Mouse (Mus musculus) midbrain, embryonic 12.5 days (tissue): ENCODE results near the gene 2210016L21Rik. TPM values are rescaled to one million over a fixed set of nuclear protein-coding genes. Genes with fewer than 3 reads are reported as not detected.
"Not testable (repeated sequence)": the region's sequence is repeated elsewhere in the genome, so short reads cannot be mapped to it uniquely, and the experiment has no call there.

Experiments
- ATAC-seq: fragments of 200-750 bp; cut with Nextera tagmentation; 2 replicates; pipeline ENCODE4 v1.8.0; 2017; ENCODE audit warnings: low read depth, moderate TSS enrichment, moderate library complexity; ENCODE audit not compliant: low FRiP score
- H3K27ac ChIP-seq: fragments of 300-500 bp; sonication (generic); replicated peaks from 2 replicates; pipeline ENCODE4 v1.5.1; 2016; ENCODE audit warnings: mild to moderate bottlenecking
- H3K27me3 ChIP-seq: fragments of 300-500 bp; sonication (generic); 2 replicates; pipeline ENCODE4 v1.6.1; 2016; ENCODE audit warnings: mild to moderate bottlenecking
- H3K36me3 ChIP-seq: fragments of 300-500 bp; sonication (generic); 2 replicates; pipeline ENCODE4 v1.6.1; 2016
- H3K4me1 ChIP-seq: fragments of 300-500 bp; sonication (generic); 2 replicates; pipeline ENCODE4 v1.6.1; 2016
- H3K4me2 ChIP-seq: fragments of 300-500 bp; sonication (generic); replicated peaks from 2 replicates; pipeline ENCODE4 v1.6.1; 2016; ENCODE audit warnings: mild to moderate bottlenecking, moderate library complexity
- H3K4me3 ChIP-seq: fragments of 300-500 bp; sonication (generic); 2 replicates; pipeline ENCODE4 v1.5.1; 2016; ENCODE audit warnings: mild to moderate bottlenecking
- H3K9ac ChIP-seq: fragments of 300-500 bp; sonication (generic); replicated peaks from 2 replicates; pipeline ENCODE4 v1.6.1; 2016; ENCODE audit warnings: mild to moderate bottlenecking, moderate library complexity
- H3K9me3 ChIP-seq: fragments of 300-500 bp; sonication (generic); 2 replicates; pipeline ENCODE4 v1.6.1; 2016; ENCODE audit warnings: mild to moderate bottlenecking
- WGBS: fragments of 180-500 bp; shearing (Covaris S2); methylation state at CpG from one replicate; pipeline ENCODE4 v1.1.7; 2016; 5-methylcytosine and 5-hydroxymethylcytosine counted together
- polyA plus RNA-seq: library from polyadenylated mRNA; unstranded; fragments of >200 nt; fragmentation: Nextera tagmentation; extraction: Ambion mirVana; gene quantifications from 2 replicates; pipeline ENCODE4 v1.2.1, GENCODE M21; 2016

Gene 2210016L21Rik
- polyA plus RNA-seq, 1 experiment from 2014 or later, result 62.9 TPM

GRCm38 (mm10) chr5:114917357-114917756 lies 24.6 kb upstream of the 2210016L21Rik start:
- H3K27me3 ChIP-seq, result not testable (repeated sequence)

GRCm38 (mm10) chr5:114921551-114922365 lies 20.2 kb upstream of the 2210016L21Rik start:
- Histone ChIP-seq H3K9me3 (no peaks in the 10 kb centered on the region), H3K27me3 (no peaks in the 10 kb centered on the region), H3K4me3 (no peak overlapping the region), H3K27ac (no peak overlapping the region), H3K9ac (no peak overlapping the region), H3K36me3 (no peaks in the 10 kb centered on the region), H3K4me1 (no peaks in the 10 kb centered on the region; the same call in 1 of the 2 replicates), H3K4me2 (no peak overlapping the region)
- WGBS, result 83% methylated on average over 19 of the region's 19 CpGs
- no peak for ATAC-seq

More at GRCm38 (mm10) chr5:114917357-114917756, 24.6 kb upstream of the 2210016L21Rik start:
- WGBS, result 91% methylated on average over 5 of the region's 5 CpGs
- H3K4me3 ChIP-seq, H3K9ac ChIP-seq, H3K27ac ChIP-seq, H3K9me3 ChIP-seq, H3K4me1 ChIP-seq, H3K36me3 ChIP-seq, H3K4me2 ChIP-seq, ATAC-seq: not testable (repeated sequence)

GRCm38 (mm10) chr5:114922366-114922731 lies 19.6 kb upstream of the 2210016L21Rik start:
- Histone ChIP-seq H3K36me3 (no peaks in the 10 kb centered on the region), H3K27ac (no peak overlapping the region), H3K27me3 (no peaks in the 10 kb centered on the region), H3K9me3 (no peaks in the 10 kb centered on the region), H3K9ac (no peak overlapping the region), H3K4me3 (no peak overlapping the region), H3K4me1 (no peaks in the 10 kb centered on the region; the same call in 1 of the 2 replicates), H3K4me2 (no peak overlapping the region)
- no peak for ATAC-seq
- WGBS, result 65% methylated on average over 10 of the region's 10 CpGs

GRCm38 (mm10) chr5:114922998-114923473 lies 18.9 kb upstream of the 2210016L21Rik start, which contains the start of gene Oasl1:
Gene Oasl1 (plus strand): TSS chr5:114923240.
- Histone ChIP-seq H3K36me3 (no peaks in the 10 kb centered on the region), H3K4me2 (no peak within 1 kb of the TSS), H3K9ac (no peak within 1 kb of the TSS), H3K27ac (no peak within 1 kb of the TSS), H3K4me1 (no peaks in the 10 kb centered on the region; the same call in 1 of the 2 replicates), H3K27me3 (no peaks in the 10 kb centered on the region), H3K9me3 (no peaks in the 10 kb centered on the region), H3K4me3 (no peak within 1 kb of the TSS)
- 59% methylated on average over 15 of the region's 15 CpGs for WGBS
- ATAC-seq, result no peak

GRCm38 (mm10) chr5:114926153-114926684 lies 15.7 kb upstream of the 2210016L21Rik start:
- no peaks in the 10 kb centered on the region for H3K36me3 ChIP-seq
- no peak overlapping the region for H3K4me3 ChIP-seq
- H3K9me3 ChIP-seq, result no peaks in the 10 kb centered on the region
- H3K9ac ChIP-seq, result no peak overlapping the region
- ATAC-seq, result no peak
- H3K27ac ChIP-seq, result no peak overlapping the region
- H3K4me1 ChIP-seq, result no peaks in the 10 kb centered on the region; the same call in 1 of the 2 replicates
- H3K4me2 ChIP-seq, result no peak overlapping the region
- no peaks in the 10 kb centered on the region for H3K27me3 ChIP-seq
- 52% methylated on average over 1 of the region's 1 CpGs for WGBS

GRCm38 (mm10) chr5:114926753-114927152 lies 15.2 kb upstream of the 2210016L21Rik start:
- Histone ChIP-seq H3K4me1 (no peaks in the 10 kb centered on the region; the same call in 1 of the 2 replicates), H3K27ac (no peak overlapping the region), H3K4me3 (no peak overlapping the region), H3K9me3 (0 out of 2 replicates have a peak, but pooled peaks cover 2% of the 10 kb centered on the region), H3K36me3 (no peaks in the 10 kb centered on the region), H3K4me2 (no peak overlapping the region), H3K9ac (no peak overlapping the region), H3K27me3 (no peaks in the 10 kb centered on the region)
- 81% methylated on average over 9 of the region's 9 CpGs for WGBS
- no peak for ATAC-seq

GRCm38 (mm10) chr5:114931626-114932025 lies 10.3 kb upstream of the 2210016L21Rik start:
- no peak for ATAC-seq
- no peak overlapping the region for H3K27ac ChIP-seq
- no peak overlapping the region for H3K4me2 ChIP-seq
- H3K27me3 ChIP-seq, result no peaks in the 10 kb centered on the region
- H3K9me3 ChIP-seq, result 0 out of 2 replicates have a peak, but pooled peaks cover 3% of the 10 kb centered on the region
- no peak overlapping the region for H3K9ac ChIP-seq
- 0 out of 2 replicates have a peak, but pooled peaks cover 9% of the 10 kb centered on the region for H3K4me1 ChIP-seq
- no peak overlapping the region for H3K4me3 ChIP-seq
- no peaks in the 10 kb centered on the region for H3K36me3 ChIP-seq
- WGBS, result 69% methylated on average over 5 of the region's 5 CpGs

GRCm38 (mm10) chr5:114933206-114933605 lies 8.8 kb upstream of the 2210016L21Rik start:
- WGBS, result 88% methylated on average over 8 of the region's 8 CpGs
- no peak for ATAC-seq
- H3K27me3 ChIP-seq, result no peaks in the 10 kb centered on the region

GRCm38 (mm10) chr5:114935838-114936237 lies 6.1 kb upstream of the 2210016L21Rik start:
- Histone ChIP-seq H3K4me3 (no peak overlapping the region), H3K4me1 (0 out of 2 replicates have a peak, but pooled peaks cover 9% of the 10 kb centered on the region), H3K36me3 (no peaks in the 10 kb centered on the region), H3K9me3 (0 out of 2 replicates have a peak, but pooled peaks cover 3% of the 10 kb centered on the region), H3K27me3 (no peaks in the 10 kb centered on the region), H3K4me2 (no peak overlapping the region), H3K9ac (no peak overlapping the region), H3K27ac (no peak overlapping the region)
- 31% methylated on average over 3 of the region's 3 CpGs for WGBS
- no peak for ATAC-seq

More at GRCm38 (mm10) chr5:114933206-114933605, 8.8 kb upstream of the 2210016L21Rik start:
- Histone ChIP-seq H3K36me3 (no peaks in the 10 kb centered on the region), H3K27ac (no peak overlapping the region), H3K4me3 (no peak overlapping the region), H3K9ac (no peak overlapping the region), H3K4me2 (no peak overlapping the region), H3K4me1 (0 out of 2 replicates have a peak, but pooled peaks cover 9% of the 10 kb centered on the region), H3K9me3 (0 out of 2 replicates have a peak, but pooled peaks cover 3% of the 10 kb centered on the region)

GRCm38 (mm10) chr5:114941138-114941537 lies 820 bp upstream of the 2210016L21Rik start:
- H3K4me3 ChIP-seq, H3K27me3 ChIP-seq, H3K4me2 ChIP-seq, H3K27ac ChIP-seq, H3K36me3 ChIP-seq, H3K9ac ChIP-seq, ATAC-seq, H3K4me1 ChIP-seq, H3K9me3 ChIP-seq: not testable (repeated sequence)
- 57% methylated on average over 3 of the region's 3 CpGs for WGBS

- WGBS, result 41% methylated on average over 4 of the region's 4 CpGs
- no peaks in the 10 kb centered on the region for H3K27me3 ChIP-seq
- H3K4me3 ChIP-seq, result peak overlapping the region; percentile 70
- peaks cover 4% of the 10 kb centered on the region; the same call in 1 of the 2 replicates for H3K4me1 ChIP-seq
- ATAC-seq, result no peak
- H3K27ac ChIP-seq, result no peak overlapping the region
- H3K36me3 ChIP-seq, result peaks cover 23% of the 10 kb centered on the region
- H3K4me2 ChIP-seq, result peak overlapping the region; percentile 62
- no peaks in the 10 kb centered on the region for H3K9me3 ChIP-seq
- H3K9ac ChIP-seq, result peak overlapping the region; percentile 78
These were observed 790 bp downstream of the 2210016L21Rik start for GRCm38 (mm10) chr5:114942766-114943130.

GRCm38 (mm10) chr5:114945072-114945471 lies 3.1 kb downstream of the 2210016L21Rik start:
- no peak overlapping the region for H3K9ac ChIP-seq
- peaks cover 45% of the 10 kb centered on the region for H3K36me3 ChIP-seq
- 97% methylated on average over 10 of the region's 10 CpGs for WGBS
- no peak overlapping the region for H3K4me2 ChIP-seq
- H3K9me3 ChIP-seq, result no peaks in the 10 kb centered on the region
- no peak overlapping the region for H3K27ac ChIP-seq
- no peaks in the 10 kb centered on the region for H3K27me3 ChIP-seq
- H3K4me1 ChIP-seq, result peaks cover 7% of the 10 kb centered on the region; the same call in 1 of the 2 replicates
- no peak overlapping the region for H3K4me3 ChIP-seq
- no peak for ATAC-seq
